Mouse (Mus musculus): Measurements from ENCODE around the gene Robo3. TPM values are rescaled to one million over a fixed set of nuclear protein-coding genes. Genes with fewer than 3 reads are reported as not detected.
A peak's percentile ranks its signal among the peaks of the same experiment; 100 is the strongest.

The Robo3 gene
- polyA plus RNA-seq (2015; fragmentation: Nextera tagmentation; extraction: Ambion mirVana), result 0.08 and 0.14 TPM in 2 replicates

- no peak within 1 kb of the TSS for H3K9ac ChIP-seq (replicated peaks; ENCODE audit: low read depth)
- peaks cover 3% of the 10 kb centered on the region; the same call in 1 of the 2 replicates for H3K4me1 ChIP-seq (ENCODE audit: insufficient read depth, low read depth, low read length)
- DNase-seq (ENCODE audit: low spot score), result no peak
- H3K4me2 ChIP-seq (replicated peaks; ENCODE audit: low read depth, low read length), result peak within 1 kb of the TSS; percentile 47
- H3K36me3 ChIP-seq (ENCODE audit: insufficient read depth, low read length), result no peaks in the 10 kb centered on the region
- H3K9me3 ChIP-seq (ENCODE audit: low read length), result no peaks in the 10 kb centered on the region
- H3K4me3 ChIP-seq (ENCODE audit: low read depth, low read length), result peak within 1 kb of the TSS; percentile 15; the same call in 1 of the 2 replicates
- TF ChIP-seq EP300 (IDR thresholded peaks at IDR 0.05) (no peak), CTCF (IDR thresholded peaks at IDR 0.05) (no peak)
- no peak within 1 kb of the TSS for H3K27ac ChIP-seq (ENCODE audit: low read length)
- H3K27me3 ChIP-seq (replicated peaks; ENCODE audit: insufficient read depth, low read length), result peaks cover 58% of the 10 kb centered on the region
- under 1% methylated on average over 33 of the region's 40 CpGs for WGBS
- ATAC-seq, result no peak
Observed at GRCm38 (mm10) chr9:37432720-37433421, at the start of gene Robo3. Gene Robo3, minus strand, starts transcription at chr9:37433246.

GRCm38 (mm10) chr9:37474923-37475322, 41.9 kb upstream of the Robo3 start:
- 68% methylated on average over 7 of the region's 7 CpGs for WGBS
- TF ChIP-seq CTCF (IDR thresholded peaks at IDR 0.05), result no peak
- no peak for TF ChIP-seq EP300 (IDR thresholded peaks at IDR 0.05)

DNA sequence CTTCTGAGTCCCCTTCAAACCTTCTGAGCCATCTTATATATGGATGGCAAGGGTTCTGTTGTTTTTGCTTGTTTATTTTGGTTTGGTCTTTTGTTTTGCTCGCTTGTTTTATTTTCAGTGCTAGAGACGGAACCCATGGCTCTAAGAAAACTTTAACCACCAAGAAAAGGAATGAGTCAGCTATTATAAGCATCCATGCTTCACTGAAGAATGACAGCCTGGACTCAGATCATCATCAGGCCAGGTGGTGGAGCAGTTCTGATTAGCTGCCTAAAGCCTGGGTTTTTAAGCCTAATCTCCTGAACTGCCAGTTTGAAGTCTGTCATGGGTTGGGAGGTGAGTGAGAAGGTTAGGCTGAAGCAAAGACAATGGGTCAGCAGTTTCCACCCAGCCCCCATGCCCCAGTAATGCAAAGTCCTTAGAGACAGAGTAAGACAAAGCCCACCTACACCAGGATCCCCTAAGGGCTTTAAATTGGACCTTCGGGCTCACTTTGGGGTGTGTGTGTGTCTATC, 40.6 kb upstream of the Robo3 start:
- no peaks in the 10 kb centered on the region for H3K36me3 ChIP-seq (ENCODE audit: insufficient read depth, low read length)
- no peaks in the 10 kb centered on the region for H3K27me3 ChIP-seq (replicated peaks; ENCODE audit: insufficient read depth, low read length)
- TF ChIP-seq CTCF (IDR thresholded peaks at IDR 0.05) (no peak), EP300 (IDR thresholded peaks at IDR 0.05) (no peak)
- no peak overlapping the region for H3K4me3 ChIP-seq (ENCODE audit: low read depth, low read length)
- no peak overlapping the region for H3K27ac ChIP-seq (ENCODE audit: low read length)
- ATAC-seq (no peak), DNase-seq (ENCODE audit: low spot score) (no peak)
- H3K9me3 ChIP-seq (ENCODE audit: low read length), result no peaks in the 10 kb centered on the region
- H3K9ac ChIP-seq (replicated peaks; ENCODE audit: low read depth), result no peak overlapping the region
- H3K4me1 ChIP-seq (ENCODE audit: insufficient read depth, low read depth, low read length), result no peaks in the 10 kb centered on the region
- WGBS, result 79% methylated on average over 3 of the region's 3 CpGs
- no peak overlapping the region for H3K4me2 ChIP-seq (replicated peaks; ENCODE audit: low read depth, low read length)

More at GRCm38 (mm10) chr9:37474923-37475322, 41.9 kb upstream of the Robo3 start:
- ATAC-seq (no peak), DNase-seq (ENCODE audit: low spot score) (no peak)
- Histone ChIP-seq H3K9ac (replicated peaks; ENCODE audit: low read depth) (no peak overlapping the region), H3K4me1 (ENCODE audit: insufficient read depth, low read depth, low read length) (no peaks in the 10 kb centered on the region), H3K4me3 (ENCODE audit: low read depth, low read length) (no peak overlapping the region), H3K36me3 (ENCODE audit: insufficient read depth, low read length) (no peaks in the 10 kb centered on the region), H3K4me2 (replicated peaks; ENCODE audit: low read depth, low read length) (no peak overlapping the region), H3K27me3 (replicated peaks; ENCODE audit: insufficient read depth, low read length) (no peaks in the 10 kb centered on the region), H3K9me3 (ENCODE audit: low read length) (no peaks in the 10 kb centered on the region), H3K27ac (ENCODE audit: low read length) (no peak overlapping the region)

- WGBS, result 15% methylated on average over 7 of the region's 7 CpGs
- H3K27me3 ChIP-seq (replicated peaks; ENCODE audit: insufficient read depth, low read length), result peaks cover 38% of the 10 kb centered on the region
- peak; percentile 54 for ATAC-seq
Observed at GRCm38 (mm10) chr9:37462764-37463163, 29.7 kb upstream of the Robo3 start.

DNA sequence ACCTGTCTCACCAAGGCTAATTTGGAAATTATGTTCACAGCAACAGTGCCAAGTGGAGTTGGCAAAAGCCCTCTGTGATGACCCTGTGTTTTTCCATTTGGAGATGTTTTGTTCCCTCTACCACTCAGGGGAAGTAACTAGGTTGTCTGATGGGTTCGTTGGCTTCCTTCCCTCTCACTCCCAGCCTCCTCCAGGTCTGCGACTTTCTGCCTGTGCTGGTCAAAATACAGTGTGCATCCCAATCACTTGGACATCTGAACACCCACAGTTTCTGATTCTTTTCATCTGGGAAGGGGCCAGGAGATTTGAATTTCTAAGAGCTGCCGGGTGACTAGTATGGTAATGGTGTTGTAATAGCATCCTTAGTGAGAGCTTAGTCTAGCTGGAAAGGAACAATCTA, 28.5 kb upstream of the Robo3 start:
- Histone ChIP-seq H3K9ac (replicated peaks; ENCODE audit: low read depth) (no peak overlapping the region), H3K4me1 (ENCODE audit: insufficient read depth, low read depth, low read length) (0 out of 2 replicates have a peak, but pooled peaks cover 3% of the 10 kb centered on the region), H3K36me3 (ENCODE audit: insufficient read depth, low read length) (no peaks in the 10 kb centered on the region), H3K27me3 (replicated peaks; ENCODE audit: insufficient read depth, low read length) (peaks cover 48% of the 10 kb centered on the region), H3K4me2 (replicated peaks; ENCODE audit: low read depth, low read length) (no peak overlapping the region), H3K4me3 (ENCODE audit: low read depth, low read length) (no peak overlapping the region), H3K27ac (ENCODE audit: low read length) (no peak overlapping the region), H3K9me3 (ENCODE audit: low read length) (no peaks in the 10 kb centered on the region)
- no peak for DNase-seq (ENCODE audit: low spot score)
- ATAC-seq, result no peak
- TF ChIP-seq EP300 (IDR thresholded peaks at IDR 0.05), result no peak
- TF ChIP-seq CTCF (IDR thresholded peaks at IDR 0.05), result no peak
- 12% methylated on average over 3 of the region's 3 CpGs for WGBS

More at GRCm38 (mm10) chr9:37462764-37463163, 29.7 kb upstream of the Robo3 start:
- Histone ChIP-seq H3K9me3 (ENCODE audit: low read length) (no peaks in the 10 kb centered on the region), H3K36me3 (ENCODE audit: insufficient read depth, low read length) (no peaks in the 10 kb centered on the region), H3K27ac (ENCODE audit: low read length) (no peak overlapping the region), H3K4me1 (ENCODE audit: insufficient read depth, low read depth, low read length) (0 out of 2 replicates have a peak, but pooled peaks cover 3% of the 10 kb centered on the region), H3K9ac (replicated peaks; ENCODE audit: low read depth) (no peak overlapping the region), H3K4me2 (replicated peaks; ENCODE audit: low read depth, low read length) (no peak overlapping the region), H3K4me3 (ENCODE audit: low read depth, low read length) (no peak overlapping the region)
- DNase-seq (ENCODE audit: low spot score), result peak; percentile 86
- TF ChIP-seq EP300 (IDR thresholded peaks at IDR 0.05), result no peak
- TF ChIP-seq CTCF (IDR thresholded peaks at IDR 0.05), result peak; percentile 75

GRCm38 (mm10) chr9:37460961-37461340, 27.9 kb upstream of the Robo3 start:
- Histone ChIP-seq H3K4me2 (replicated peaks; ENCODE audit: low read depth, low read length) (peak overlapping the region; percentile 80), H3K9ac (replicated peaks; ENCODE audit: low read depth) (no peak overlapping the region), H3K27me3 (replicated peaks; ENCODE audit: insufficient read depth, low read length) (peaks cover 55% of the 10 kb centered on the region), H3K4me1 (ENCODE audit: insufficient read depth, low read depth, low read length) (0 out of 2 replicates have a peak, but pooled peaks cover 3% of the 10 kb centered on the region), H3K36me3 (ENCODE audit: insufficient read depth, low read length) (no peaks in the 10 kb centered on the region), H3K4me3 (ENCODE audit: low read depth, low read length) (peak overlapping the region; percentile 40; the same call in 1 of the 2 replicates), H3K9me3 (ENCODE audit: low read length) (no peaks in the 10 kb centered on the region), H3K27ac (ENCODE audit: low read length) (no peak overlapping the region)
- DNase-seq (ENCODE audit: low spot score) (no peak), ATAC-seq (no peak)
- TF ChIP-seq EP300 (IDR thresholded peaks at IDR 0.05) (no peak), CTCF (IDR thresholded peaks at IDR 0.05) (no peak)
- 8% methylated on average over 5 of the region's 5 CpGs for WGBS
